Mouse (Mus musculus) embryonic facial prominence, embryonic 15.5 days (tissue): ENCODE results near the gene Dppa2. TPM values are rescaled to one million over a fixed set of nuclear protein-coding genes. Genes with fewer than 3 reads are reported as not detected.

Experiments used
- ATAC-seq: fragments of 200-750 bp; cut with Nextera tagmentation; 2 replicates; pipeline ENCODE4 v1.8.0; 2017; ENCODE audit warnings: low read depth, moderate TSS enrichment; ENCODE audit not compliant: insufficient number of reproducible peaks, low FRiP score, low TSS enrichment
- H3K27ac ChIP-seq: fragments of 300-500 bp; sonication (generic); replicated peaks from 2 replicates; pipeline ENCODE4 v1.5.1; 2015; ENCODE audit warnings: mild to moderate bottlenecking, inconsistent platforms
- H3K27me3 ChIP-seq: fragments of 300-500 bp; sonication (generic); 2 replicates; pipeline ENCODE4 v1.6.1; 2015; ENCODE audit warnings: inconsistent platforms
- H3K36me3 ChIP-seq: fragments of 300-500 bp; sonication (generic); 2 replicates; pipeline ENCODE4 v1.6.1; 2015; ENCODE audit warnings: mild to moderate bottlenecking, inconsistent platforms
- H3K4me1 ChIP-seq: fragments of 300-500 bp; sonication (generic); 2 replicates; pipeline ENCODE4 v1.6.1; 2015; ENCODE audit warnings: inconsistent platforms
- H3K4me2 ChIP-seq: fragments of 300-500 bp; sonication (generic); replicated peaks from 2 replicates; pipeline ENCODE4 v1.6.1; 2015; ENCODE audit warnings: mild to moderate bottlenecking, inconsistent platforms
- H3K4me3 ChIP-seq: fragments of 300-500 bp; sonication (generic); replicated peaks from 2 replicates; pipeline ENCODE4 v1.5.1; 2015; ENCODE audit warnings: mild to moderate bottlenecking, inconsistent platforms
- H3K9ac ChIP-seq: fragments of 300-500 bp; sonication (generic); 2 replicates; pipeline ENCODE4 v1.6.1; 2015; ENCODE audit warnings: inconsistent platforms
- H3K9me3 ChIP-seq: fragments of 300-500 bp; sonication (generic); replicated peaks from 2 replicates; pipeline ENCODE4 v1.6.1; 2016; ENCODE audit warnings: inconsistent platforms
- WGBS: fragments of 180-500 bp; shearing (Covaris S2); methylation state at CpG from one replicate; pipeline ENCODE4 v1.1.7; 2015; 5-methylcytosine and 5-hydroxymethylcytosine counted together
- polyA plus RNA-seq: library from polyadenylated mRNA; unstranded; fragments of >200 nt; fragmentation: Nextera tagmentation; extraction: Ambion mirVana; gene quantifications from 2 replicates; pipeline ENCODE4 v1.2.1, GENCODE M21; 2015

Dppa2 gene
- polyA plus RNA-seq, 1 experiment from 2014 or later = not detected

GRCm38 (mm10) chr16:48347246-48347645 lies 43.5 kb downstream of the Dppa2 start:
- no peak for ATAC-seq
- 92% methylated on average over 1 of the region's 1 CpGs for WGBS
- Histone ChIP-seq H3K27me3 (no peaks in the 10 kb centered on the region), H3K4me3 (no peak overlapping the region), H3K4me1 (no peaks in the 10 kb centered on the region), H3K36me3 (no peaks in the 10 kb centered on the region), H3K4me2 (no peak overlapping the region), H3K27ac (no peak overlapping the region), H3K9ac (no peak overlapping the region), H3K9me3 (no peaks in the 10 kb centered on the region)

DNA sequence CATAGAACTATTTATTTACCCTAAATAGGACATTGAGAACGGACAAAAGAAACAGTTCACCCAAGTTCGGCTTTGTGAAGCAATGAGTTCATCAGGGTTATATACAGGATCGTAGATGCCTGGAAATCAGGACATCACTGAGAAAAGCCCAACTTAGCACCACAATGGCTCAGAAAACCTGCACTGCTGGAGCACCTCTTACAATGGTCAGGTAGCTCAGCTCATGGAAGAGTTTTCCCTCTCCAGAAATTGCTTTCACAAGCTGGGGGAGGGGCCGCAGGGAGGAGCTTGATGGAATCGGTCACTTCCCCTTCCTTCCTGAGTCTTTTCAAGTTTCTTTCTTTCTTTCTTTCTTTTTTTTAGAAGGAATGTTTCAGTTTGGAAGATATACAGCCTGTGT lies 52.0 kb downstream of the Dppa2 start:
- ATAC-seq = no peak
- H3K4me2 ChIP-seq = no peak overlapping the region
- H3K27ac ChIP-seq = no peak overlapping the region
- 84% methylated on average over 5 of the region's 5 CpGs for WGBS
- H3K36me3 ChIP-seq = no peaks in the 10 kb centered on the region
- H3K27me3 ChIP-seq = no peaks in the 10 kb centered on the region
- no peak overlapping the region for H3K4me3 ChIP-seq
- H3K4me1 ChIP-seq = no peaks in the 10 kb centered on the region
- H3K9me3 ChIP-seq = no peaks in the 10 kb centered on the region
- H3K9ac ChIP-seq = no peak overlapping the region

GRCm38 (mm10) chr16:48356417-48356816 lies 52.7 kb downstream of the Dppa2 start:
- no peak overlapping the region for H3K4me2 ChIP-seq
- no peak for ATAC-seq
- no peaks in the 10 kb centered on the region for H3K36me3 ChIP-seq
- WGBS = 78% methylated on average over 1 of the region's 1 CpGs
- no peaks in the 10 kb centered on the region for H3K9me3 ChIP-seq
- H3K27ac ChIP-seq = no peak overlapping the region
- H3K9ac ChIP-seq = no peak overlapping the region
- no peaks in the 10 kb centered on the region for H3K27me3 ChIP-seq
- no peaks in the 10 kb centered on the region for H3K4me1 ChIP-seq
- no peak overlapping the region for H3K4me3 ChIP-seq

- H3K4me1 ChIP-seq = no peaks in the 10 kb centered on the region
- no peaks in the 10 kb centered on the region for H3K9me3 ChIP-seq
- H3K4me3 ChIP-seq = no peak overlapping the region
- H3K36me3 ChIP-seq = no peaks in the 10 kb centered on the region
- H3K9ac ChIP-seq = no peak overlapping the region
- H3K4me2 ChIP-seq = no peak overlapping the region
- ATAC-seq = no peak
- WGBS = 83% methylated on average over 12 of the region's 12 CpGs
- H3K27ac ChIP-seq = no peak overlapping the region
- H3K27me3 ChIP-seq = no peaks in the 10 kb centered on the region
These were observed 57.2 kb downstream of the Dppa2 start for GRCm38 (mm10) chr16:48360887-48361286.

DNA sequence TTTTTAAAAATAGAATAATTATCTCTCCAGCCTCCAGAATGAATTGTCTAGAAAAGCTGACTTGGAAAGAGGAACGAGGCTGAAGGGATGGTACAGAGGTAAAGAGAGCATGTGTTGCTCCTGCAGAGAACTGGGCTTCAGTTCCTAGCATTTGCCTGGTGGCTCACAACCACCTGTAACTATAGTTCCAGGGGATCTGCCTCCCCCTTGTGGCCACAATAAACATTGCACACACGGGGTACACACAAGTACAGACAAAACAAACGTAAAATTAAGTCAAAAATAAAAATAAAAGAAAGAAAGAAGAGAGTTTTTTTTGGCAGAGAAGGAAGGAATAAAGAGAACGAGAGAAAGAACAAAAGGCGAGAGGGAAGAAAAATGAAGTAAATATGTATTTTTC lies 63.1 kb downstream of the Dppa2 start:
- WGBS = 88% methylated on average over 5 of the region's 5 CpGs
- Histone ChIP-seq H3K36me3 (no peaks in the 10 kb centered on the region), H3K9ac (no peak overlapping the region), H3K4me2 (no peak overlapping the region), H3K9me3 (no peaks in the 10 kb centered on the region), H3K4me1 (no peaks in the 10 kb centered on the region), H3K27ac (no peak overlapping the region), H3K4me3 (no peak overlapping the region), H3K27me3 (no peaks in the 10 kb centered on the region)
- ATAC-seq = no peak

- H3K4me1 ChIP-seq = no peaks in the 10 kb centered on the region
- H3K4me2 ChIP-seq = no peak overlapping the region
- no peaks in the 10 kb centered on the region for H3K36me3 ChIP-seq
- 93% methylated on average over 2 of the region's 2 CpGs for WGBS
- no peak overlapping the region for H3K4me3 ChIP-seq
- H3K27me3 ChIP-seq = no peaks in the 10 kb centered on the region
- no peak; the same call in 1 of the 2 replicates for ATAC-seq
- no peak overlapping the region for H3K27ac ChIP-seq
- no peak overlapping the region for H3K9ac ChIP-seq
- H3K9me3 ChIP-seq = no peaks in the 10 kb centered on the region
These were observed 64.4 kb downstream of the Dppa2 start for GRCm38 (mm10) chr16:48368096-48368495.

Other genes with a start within 250 kb of the Dppa2 start
- not detected in 2 replicates for gene Dppa4, start 20.2 kb upstream of the Dppa2 start, polyA plus RNA-seq
- not detected in 2 replicates for gene Gm5485, start 108.5 kb downstream of the Dppa2 start, polyA plus RNA-seq
- 0.22 and 0.33 TPM in 2 replicates for gene Morc1, start 127.3 kb downstream of the Dppa2 start, polyA plus RNA-seq